Mouse (Mus musculus) CH12.LX (cell line): ENCODE results near the gene Pepd. TPM values are rescaled to one million over a fixed set of nuclear protein-coding genes. Genes with fewer than 3 reads are reported as not detected.
A peak's percentile ranks its signal among the peaks of the same experiment; 100 is the strongest.

Experiments used
- DNase-seq: peaks from one replicate; pipeline ENCODE4 v3.0.0-alpha.2; 2013; ENCODE audit errors: extremely low read depth
- H3K27ac ChIP-seq: 2 replicates; pipeline ENCODE4 v1.5.1; 2012; ENCODE audit warnings: low read depth, mild to moderate bottlenecking, control low read depth, moderate library complexity; ENCODE audit not compliant: insufficient read depth
- H3K27me3 ChIP-seq: replicated peaks from 2 replicates; pipeline ENCODE3; 2012; ENCODE audit warnings: inconsistent platforms
- H3K36me3 ChIP-seq, 2 experiments: replicated peaks in 1 of 2; 2 replicates each; pipeline versions ENCODE3 to v1.6.1; 2012; ENCODE audit warnings: inconsistent platforms in 1 of 2, low read length in 1 of 2, mild to moderate bottlenecking in 1 of 2, mixed read lengths in 1 of 2, moderate library complexity in 1 of 2; ENCODE audit not compliant: control insufficient read depth in 1 of 2, insufficient read depth in 1 of 2
- H3K4me1 ChIP-seq, 2 experiments: 2 replicates each; pipeline ENCODE4 v1.6.1; 2012; ENCODE audit warnings: inconsistent platforms in 1 of 2, moderate library complexity in 1 of 2; ENCODE audit not compliant: insufficient read depth in 2 of 2, control insufficient read depth in 1 of 2
- H3K4me2 ChIP-seq: 2 replicates; pipeline ENCODE4 v1.6.1; 2012; ENCODE audit warnings: low read depth, mild to moderate bottlenecking, control low read depth; ENCODE audit not compliant: poor library complexity, insufficient read depth, severe bottlenecking
- H3K4me3 ChIP-seq, 3 experiments: fragments of 150-350 bp in 1 of 3; sonication (generic) in 1 of 3; replicated peaks in 1 of 3; 2 replicates each; pipeline versions ENCODE3 to v1.5.1; 2011 to 2012; ENCODE audit warnings: low read depth in 2 of 3, low read length in 2 of 3, mild to moderate bottlenecking in 2 of 3, moderate library complexity in 2 of 3, control low read depth in 1 of 3, improper control_type of control experiment in 1 of 3, inconsistent platforms in 1 of 3, mixed read lengths in 1 of 3; ENCODE audit not compliant: poor library complexity in 1 of 3
- H3K79me2 ChIP-seq: replicated peaks from 2 replicates; pipeline ENCODE4 v1.6.1; 2012; ENCODE audit warnings: mild to moderate bottlenecking, moderate library complexity; ENCODE audit not compliant: control insufficient read depth, poor library complexity, insufficient read depth, severe bottlenecking; ENCODE audit errors: extremely low read depth
- H3K9ac ChIP-seq: 2 replicates; pipeline ENCODE4 v1.6.1; 2012; ENCODE audit warnings: low read depth, mild to moderate bottlenecking, control low read depth, moderate library complexity; ENCODE audit not compliant: insufficient read depth
- H3K9me3 ChIP-seq: replicated peaks from 2 replicates; pipeline ENCODE3; 2012; ENCODE audit warnings: low read length, inconsistent platforms, mixed read lengths
- CHD1 ChIP-seq: IDR thresholded peaks from 2 replicates; pipeline ENCODE4 v1.6.1; 2012; ENCODE audit warnings: low read depth, low read length, improper control_type of control experiment, inconsistent platforms
- CHD2 ChIP-seq: IDR thresholded peaks from 2 replicates; pipeline ENCODE4 v1.6.1; 2011; ENCODE audit warnings: low read length, improper control_type of control experiment
- CTCF ChIP-seq, 2 experiments: IDR thresholded peaks in 1 of 2; conservative IDR thresholded peaks in 1 of 2; 2 replicates each; pipeline ENCODE4 v1.5.1; 2011 to 2012; ENCODE audit warnings: low read depth in 2 of 2, low read length in 2 of 2, improper control_type of control experiment in 1 of 2, inconsistent platforms in 1 of 2, mild to moderate bottlenecking in 1 of 2, moderate library complexity in 1 of 2
- ELF1 ChIP-seq: IDR thresholded peaks from 2 replicates; pipeline ENCODE4 v1.6.1; 2014; ENCODE audit warnings: low read depth, mild to moderate bottlenecking, inconsistent platforms, low read length, improper control_type of control experiment
- EP300 ChIP-seq: IDR thresholded peaks from 2 replicates; pipeline ENCODE4 v1.6.1; 2011; ENCODE audit warnings: low read length, improper control_type of control experiment
- ETS1 ChIP-seq: conservative IDR thresholded peaks from 2 replicates; pipeline ENCODE4 v1.6.1; 2012; ENCODE audit warnings: low read depth, mild to moderate bottlenecking, inconsistent platforms, low read length, improper control_type of control experiment, moderate library complexity
- IRF4 ChIP-seq: IDR thresholded peaks from 2 replicates; pipeline ENCODE4 v1.6.1; 2014; ENCODE audit warnings: low read depth, mild to moderate bottlenecking, inconsistent platforms, low read length, improper control_type of control experiment
- JUN ChIP-seq: IDR thresholded peaks from 2 replicates; pipeline ENCODE4 v1.6.1; 2011; ENCODE audit warnings: low read depth, mild to moderate bottlenecking, low read length, improper control_type of control experiment, moderate library complexity; ENCODE audit not compliant: insufficient read depth
- JUND ChIP-seq: conservative IDR thresholded peaks from 2 replicates; pipeline ENCODE4 v1.6.1; 2011; ENCODE audit warnings: low read depth, low read length, improper control_type of control experiment
- KAT2A ChIP-seq: IDR thresholded peaks from 2 replicates; pipeline ENCODE4 v1.6.1; 2012; ENCODE audit warnings: low read length, improper control_type of control experiment, inconsistent platforms; ENCODE audit not compliant: insufficient replicate concordance
- MAX ChIP-seq: IDR thresholded peaks from 2 replicates; pipeline ENCODE4 v1.6.1; 2011; ENCODE audit warnings: low read length, improper control_type of control experiment
- MYC ChIP-seq: IDR thresholded peaks from 2 replicates; pipeline ENCODE4 v1.6.1; 2011; ENCODE audit warnings: low read depth, mild to moderate bottlenecking, improper control_type of control experiment, low read length
- NRF1 ChIP-seq: IDR thresholded peaks from 2 replicates; pipeline ENCODE4 v1.6.1; 2014; ENCODE audit warnings: low read depth, mild to moderate bottlenecking, inconsistent platforms, low read length, improper control_type of control experiment, moderate library complexity
- PAX5 ChIP-seq: IDR thresholded peaks from 2 replicates; pipeline ENCODE4 v1.6.1; 2012; ENCODE audit warnings: low read length, inconsistent platforms, mixed read lengths
- RAD21 ChIP-seq: IDR thresholded peaks from 2 replicates; pipeline ENCODE4 v1.6.1; 2011; ENCODE audit warnings: low read depth, mild to moderate bottlenecking, low read length, improper control_type of control experiment, moderate library complexity
- RCOR1 ChIP-seq: conservative IDR thresholded peaks from 2 replicates; pipeline ENCODE4 v1.6.1; 2012; ENCODE audit warnings: low read depth, mild to moderate bottlenecking, inconsistent platforms, low read length, improper control_type of control experiment
- SIN3A ChIP-seq: IDR thresholded peaks from 2 replicates; pipeline ENCODE4 v1.6.1; 2012; ENCODE audit warnings: low read length, improper control_type of control experiment, inconsistent platforms
- SMC3 ChIP-seq: IDR thresholded peaks from 2 replicates; pipeline ENCODE4 v1.6.1; 2011; ENCODE audit warnings: low read depth, low read length, improper control_type of control experiment
- TBP ChIP-seq: conservative IDR thresholded peaks from 2 replicates; pipeline ENCODE4 v1.6.1; 2011; ENCODE audit warnings: low read depth, low read length, improper control_type of control experiment
- USF1 ChIP-seq: IDR thresholded peaks from 2 replicates; pipeline ENCODE4 v1.6.1; 2014; ENCODE audit warnings: low read depth, mild to moderate bottlenecking, inconsistent platforms, low read length, improper control_type of control experiment
- USF2 ChIP-seq: conservative IDR thresholded peaks from 2 replicates; pipeline ENCODE4 v1.6.1; 2011; ENCODE audit warnings: low read depth, low read length, improper control_type of control experiment
- ZC3H11A ChIP-seq: IDR thresholded peaks from 2 replicates; pipeline ENCODE4 v1.6.1; 2012; ENCODE audit warnings: low read depth, mild to moderate bottlenecking, inconsistent platforms, low read length, improper control_type of control experiment
- dilution Hi-C: fragments of 300-500 bp; cut with MboI; formaldehyde crosslinking; loops from 2 replicates; pipeline ENCODE4 v1.14.3; 2020; ENCODE audit warnings: low sequenced_read_pairs; ENCODE audit not compliant: extremely low pct_unique_long_range_greater_than_20kb, extremely low pct_ligation_motif_present
- in situ Hi-C: fragments of 300-500 bp; cut with MboI; formaldehyde crosslinking; loops from 3 replicates; pipeline ENCODE4 v1.14.3; 2019; ENCODE audit warnings: low sequenced_read_pairs, low pct_ligation_motif_present, low pct_unique_long_range_greater_than_20kb, mixed read lengths
- polyA plus RNA-seq: library from polyadenylated mRNA; unstranded; fragments of >175 nt; gene quantifications from 2 replicates; pipeline ENCODE4 v1.2.1, GENCODE M21; 2012; ENCODE audit warnings: low read depth; ENCODE audit not compliant: insufficient read length
- total RNA-seq, 2 experiments: library from RNA; depleted of rRNA; stranded (reverse); fragments of 300-350 nt in 1 of 2; fragments of >200 nt in 1 of 2; gene quantifications; 2 replicates each; pipeline ENCODE4 v1.2.3; 2012 to 2014

The Pepd gene
- total and polyA plus RNA-seq, 3 experiments: 52.4 to 68.3 (median 53.5) TPM

DNA sequence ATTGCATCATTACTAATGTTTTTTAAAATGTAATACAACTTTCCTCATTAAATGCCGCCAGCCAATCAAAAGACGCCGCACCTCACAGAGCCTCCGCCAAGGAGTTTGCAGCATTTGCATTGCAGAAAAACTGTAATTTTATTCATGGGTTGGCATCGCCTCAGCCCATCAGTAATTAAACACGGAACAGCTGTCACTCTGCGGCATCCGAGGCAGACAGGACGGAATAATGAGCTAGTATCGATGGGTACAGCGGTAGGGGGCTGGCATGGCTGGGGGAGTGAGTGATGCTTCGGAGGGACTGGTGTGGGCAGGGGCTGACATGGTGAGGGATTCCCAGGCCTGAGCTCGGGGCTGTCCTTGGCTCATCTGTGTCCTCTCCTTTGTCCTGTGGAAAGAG lies 42.5 kb upstream of the Pepd start:
- Histone ChIP-seq H3K9me3 (no peaks in the 10 kb centered on the region), H3K79me2 (no peaks in the 10 kb centered on the region), H3K27ac (no peak overlapping the region), H3K4me3 (no peak overlapping the region), H3K36me3 (no peaks in the 10 kb centered on the region), H3K4me1 (no peaks in the 10 kb centered on the region), H3K9ac (no peak overlapping the region), H3K27me3 (peaks cover 3% of the 10 kb centered on the region), H3K4me2 (no peak overlapping the region)
- in situ Hi-C loops (no loop called here), dilution Hi-C loops (no loop called here)
- no peak for TF ChIP-seq USF1
- TF ChIP-seq IRF4: no peak
- no peak for TF ChIP-seq JUND
- TF ChIP-seq NRF1: no peak
- no peak for TF ChIP-seq SMC3
- no peak for TF ChIP-seq ETS1
- no peak for TF ChIP-seq TBP
- no peak for TF ChIP-seq JUN
- TF ChIP-seq USF2: no peak
- no peak for TF ChIP-seq PAX5
- no peak for TF ChIP-seq CHD2
- no peak for TF ChIP-seq MAX
- TF ChIP-seq ELF1: no peak
- TF ChIP-seq KAT2A: no peak
- TF ChIP-seq RCOR1: no peak
- no peak for TF ChIP-seq MYC
- TF ChIP-seq EP300: no peak
- DNase-seq: no peak

DNA sequence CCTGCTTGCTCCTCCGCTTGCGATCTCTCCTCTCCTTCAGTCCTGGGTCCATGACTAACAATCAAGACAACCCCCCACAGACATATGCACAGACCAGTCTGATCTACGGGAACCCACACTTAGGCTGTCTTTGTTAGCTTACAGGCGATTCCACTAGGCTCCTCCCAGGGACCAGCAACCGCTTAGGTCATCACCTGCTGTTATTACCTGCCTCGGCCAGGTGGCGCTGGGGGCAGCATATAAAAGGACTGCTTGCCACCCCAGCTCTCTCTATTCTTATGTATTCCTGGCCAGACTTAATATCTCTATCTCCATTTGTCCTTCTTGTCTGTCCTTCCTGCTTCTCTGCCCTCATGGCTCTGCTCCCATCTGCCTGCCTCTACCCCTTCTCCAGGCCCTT lies 35.4 kb upstream of the Pepd start:
- Histone ChIP-seq H3K27ac (no peak overlapping the region), H3K27me3 (peaks cover 2% of the 10 kb centered on the region), H3K9ac (no peak overlapping the region), H3K9me3 (no peaks in the 10 kb centered on the region), H3K36me3 (no peaks in the 10 kb centered on the region), H3K4me2 (no peak overlapping the region), H3K4me3 (no peak overlapping the region), H3K79me2 (no peaks in the 10 kb centered on the region), H3K4me1 (no peaks in the 10 kb centered on the region)
- in situ Hi-C loops: no loop called here
- DNase-seq: no peak
- dilution Hi-C loops: no loop called here
- TF ChIP-seq CHD1 (no peak), RAD21 (peak; percentile 30), NRF1 (no peak), SIN3A (no peak), SMC3 (peak; percentile 41), CTCF (conservative IDR thresholded peaks at IDR 0.05 in 1 of 2, IDR thresholded peaks at IDR 0.05 in 1 of 2; ENCODE audit: low read depth in 2 of 2, low read length in 2 of 2) (peak in 1 of 2 experiments; percentile 49; a peak in 2 of 4 replicates), ZC3H11A (no peak), JUN (no peak)
